Mouse (Mus musculus) limb, embryonic 14.5 days (tissue): ENCODE measurements around the gene Nin. TPM values are rescaled to one million over a fixed set of nuclear protein-coding genes. Genes with fewer than 3 reads are reported as not detected.

ENCODE experiments used
- ATAC-seq: fragments of 200-750 bp; cut with Nextera tagmentation; 2 replicates; pipeline ENCODE4 v1.8.0; 2017; ENCODE audit warnings: low read depth, moderate number of reproducible peaks, moderate TSS enrichment; ENCODE audit not compliant: low FRiP score
- DNase-seq: peaks from one replicate; pipeline ENCODE4 v3.0.0-alpha.2; 2015; ENCODE audit warnings: low spot score
- H3K27ac ChIP-seq: fragments of 300-500 bp; sonication (generic); replicated peaks from 2 replicates; pipeline ENCODE4 v1.5.1; 2014; ENCODE audit warnings: low read depth, mild to moderate bottlenecking, low read length, moderate library complexity, mixed read lengths
- H3K27me3 ChIP-seq: fragments of 300-500 bp; sonication (generic); 2 replicates; pipeline ENCODE4 v1.6.1; 2014; ENCODE audit warnings: low read length, mixed read lengths; ENCODE audit not compliant: control insufficient read depth, insufficient read depth
- H3K36me3 ChIP-seq: fragments of 300-500 bp; sonication (generic); 2 replicates; pipeline ENCODE4 v1.6.1; 2014; ENCODE audit warnings: mild to moderate bottlenecking, low read length, moderate library complexity, mixed read lengths; ENCODE audit not compliant: control insufficient read depth, insufficient read depth
- H3K4me1 ChIP-seq: fragments of 300-500 bp; sonication (generic); 2 replicates; pipeline ENCODE4 v1.6.1; 2014; ENCODE audit warnings: antibody characterized with exemption, low read length, mixed read lengths; ENCODE audit not compliant: control insufficient read depth, insufficient read depth
- H3K4me2 ChIP-seq: fragments of 300-500 bp; sonication (generic); replicated peaks from 2 replicates; pipeline ENCODE4 v1.6.1; 2014; ENCODE audit warnings: low read depth, mild to moderate bottlenecking, low read length, moderate library complexity; ENCODE audit not compliant: severe bottlenecking
- H3K4me3 ChIP-seq: fragments of 300-500 bp; sonication (generic); replicated peaks from 2 replicates; pipeline ENCODE4 v1.5.1; 2014; ENCODE audit warnings: low read length
- H3K9ac ChIP-seq: fragments of 300-500 bp; sonication (generic); 2 replicates; pipeline ENCODE4 v1.6.1; 2014; ENCODE audit warnings: mild to moderate bottlenecking, low read depth, low read length, moderate library complexity; ENCODE audit not compliant: severe bottlenecking
- H3K9me3 ChIP-seq: fragments of 300-500 bp; sonication (generic); 2 replicates; pipeline ENCODE4 v1.6.1; 2016; ENCODE audit warnings: low read length; ENCODE audit not compliant: control insufficient read depth
- POLR2A ChIP-seq: fragments of 200-500 bp; IDR thresholded peaks from 2 replicates; pipeline ENCODE4 v1.8.0; 2012; ENCODE audit warnings: inconsistent platforms, mild to moderate bottlenecking, moderate library complexity, borderline replicate concordance; ENCODE audit not compliant: insufficient read depth, insufficient read length; ENCODE audit errors: extremely low read depth
- WGBS: fragments of 180-500 bp; shearing (Covaris S2); extraction: QIAGEN DNeasy Blood & Tissue Kit; methylation state at CpG from one replicate; pipeline ENCODE4 v1.1.7; 2014; 5-methylcytosine and 5-hydroxymethylcytosine counted together
- polyA plus RNA-seq, 2 experiments: library from polyadenylated mRNA; depleted of rRNA in 1 of 2; stranded (reverse) in 1 of 2; unstranded in 1 of 2; fragments of >200 nt; fragmentation: Nextera tagmentation in 1 of 2; extraction: Ambion mirVana in 1 of 2; gene quantifications; 2 replicates each; pipeline versions ENCODE4 v1.2.1 to v1.2.3; 2012 to 2014

Gene Nin
- polyA plus RNA-seq (2012; rRNA removed): 14.3 and 16.9 TPM in 2 replicates
- polyA plus RNA-seq (2014; fragmentation: Nextera tagmentation; extraction: Ambion mirVana): 13.7 and 16.1 TPM in 2 replicates

- Histone ChIP-seq H3K4me2 (no peak within 1 kb of the TSS), H3K4me3 (no peak within 1 kb of the TSS), H3K9ac (no peak within 1 kb of the TSS), H3K27me3 (no peaks in the 10 kb centered on the region), H3K4me1 (peaks cover 9% of the 10 kb centered on the region), H3K9me3 (no peaks in the 10 kb centered on the region), H3K36me3 (no peaks in the 10 kb centered on the region), H3K27ac (no peak within 1 kb of the TSS)
- 62% methylated on average over 11 of the region's 11 CpGs for WGBS
- DNase-seq: no peak
- no peak for TF ChIP-seq POLR2A
- no peak for ATAC-seq
Measured at GRCm38 (mm10) chr12:70113351-70113750, at the start of gene Nin. TSS of gene Nin (minus strand) at chr12:70113717.

DNA sequence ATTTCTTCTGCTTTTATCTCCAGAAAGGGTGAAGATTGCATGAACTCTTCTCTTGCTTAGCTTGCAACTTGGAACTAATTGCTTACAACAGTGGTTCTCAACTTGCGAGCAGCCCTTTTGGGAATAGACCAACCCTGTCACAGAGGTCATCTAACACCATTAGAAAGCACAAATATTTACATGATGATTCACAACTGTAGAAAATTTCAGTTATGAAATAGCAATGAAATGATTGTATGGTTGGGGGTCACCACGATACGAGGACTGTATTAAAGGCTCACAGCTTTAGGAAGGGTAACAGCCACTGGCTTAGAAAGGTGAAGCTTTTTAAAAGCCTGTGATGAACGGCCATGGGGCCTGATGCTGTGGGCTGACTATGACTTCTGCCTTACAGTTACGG, 47.5 kb upstream of the Nin start:
- no peak overlapping the region for H3K27ac ChIP-seq
- H3K9me3 ChIP-seq: no peaks in the 10 kb centered on the region
- TF ChIP-seq POLR2A: no peak
- WGBS: 73% methylated on average over 5 of the region's 5 CpGs
- DNase-seq (no peak), ATAC-seq (no peak)
- no peak overlapping the region for H3K4me2 ChIP-seq
- H3K4me1 ChIP-seq: no peaks in the 10 kb centered on the region; the same call in 1 of the 2 replicates
- H3K27me3 ChIP-seq: no peaks in the 10 kb centered on the region
- no peaks in the 10 kb centered on the region for H3K36me3 ChIP-seq
- H3K9ac ChIP-seq: no peak overlapping the region
- no peak overlapping the region for H3K4me3 ChIP-seq

- no peak for ATAC-seq
- Histone ChIP-seq H3K9ac (no peak overlapping the region), H3K27ac (no peak overlapping the region), H3K27me3 (no peaks in the 10 kb centered on the region), H3K36me3 (no peaks in the 10 kb centered on the region), H3K4me3 (no peak overlapping the region), H3K4me2 (no peak overlapping the region), H3K4me1 (no peaks in the 10 kb centered on the region; the same call in 1 of the 2 replicates), H3K9me3 (no peaks in the 10 kb centered on the region)
- TF ChIP-seq POLR2A: no peak
- WGBS: 40% methylated on average over 5 of the region's 5 CpGs
- DNase-seq: no peak
Measured at GRCm38 (mm10) chr12:70157292-70158066, 44.0 kb upstream of the Nin start.

DNA sequence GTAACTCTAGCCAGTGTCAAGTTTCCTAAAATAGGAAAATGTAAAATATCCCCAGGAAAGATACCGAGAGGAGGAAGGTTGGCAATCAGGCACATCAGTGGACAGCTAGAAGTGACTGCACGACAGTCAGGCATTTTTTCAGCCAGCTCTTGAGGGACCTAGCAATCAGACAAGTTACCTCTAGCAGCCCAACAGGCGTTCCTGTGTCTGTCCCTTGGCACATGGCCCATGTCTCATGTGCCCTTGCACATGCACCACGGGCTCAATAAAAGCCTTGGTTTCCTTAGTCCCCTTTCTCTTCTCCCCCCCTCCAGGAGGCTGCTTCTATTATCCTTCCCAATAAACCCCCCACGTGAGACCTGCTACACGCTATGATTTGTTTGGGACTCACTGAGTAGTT, 42.7 kb upstream of the Nin start:
- no peak for DNase-seq
- 49% methylated on average over 6 of the region's 6 CpGs for WGBS
- ATAC-seq: no peak
- no peaks in the 10 kb centered on the region for H3K9me3 ChIP-seq
- no peaks in the 10 kb centered on the region for H3K36me3 ChIP-seq
- H3K27ac ChIP-seq: no peak overlapping the region
- no peak overlapping the region for H3K4me2 ChIP-seq
- no peaks in the 10 kb centered on the region for H3K27me3 ChIP-seq
- no peaks in the 10 kb centered on the region; the same call in 1 of the 2 replicates for H3K4me1 ChIP-seq
- no peak for TF ChIP-seq POLR2A
- H3K4me3 ChIP-seq: no peak overlapping the region
- no peak overlapping the region for H3K9ac ChIP-seq

GRCm38 (mm10) chr12:70153842-70154241, 40.3 kb upstream of the Nin start, which contains the start of gene Abhd12b:
TSS of gene Abhd12b (plus strand) at chr12:70154142.
- no peak for TF ChIP-seq POLR2A
- Histone ChIP-seq H3K9me3 (no peaks in the 10 kb centered on the region), H3K27ac (no peak within 1 kb of the TSS)

More at GRCm38 (mm10) chr12:70153842-70154241, 40.3 kb upstream of the Nin start, which contains the start of gene Abhd12b:
- Histone ChIP-seq H3K36me3 (no peaks in the 10 kb centered on the region), H3K4me3 (no peak within 1 kb of the TSS), H3K4me2 (no peak within 1 kb of the TSS), H3K4me1 (no peaks in the 10 kb centered on the region; the same call in 1 of the 2 replicates), H3K9ac (no peak within 1 kb of the TSS), H3K27me3 (no peaks in the 10 kb centered on the region)
- ATAC-seq (no peak), DNase-seq (no peak)
- WGBS: 44% methylated on average over 3 of the region's 3 CpGs
